ENCODE assay signal across 9 mouse cellular contexts in the genomic region with DNA sequence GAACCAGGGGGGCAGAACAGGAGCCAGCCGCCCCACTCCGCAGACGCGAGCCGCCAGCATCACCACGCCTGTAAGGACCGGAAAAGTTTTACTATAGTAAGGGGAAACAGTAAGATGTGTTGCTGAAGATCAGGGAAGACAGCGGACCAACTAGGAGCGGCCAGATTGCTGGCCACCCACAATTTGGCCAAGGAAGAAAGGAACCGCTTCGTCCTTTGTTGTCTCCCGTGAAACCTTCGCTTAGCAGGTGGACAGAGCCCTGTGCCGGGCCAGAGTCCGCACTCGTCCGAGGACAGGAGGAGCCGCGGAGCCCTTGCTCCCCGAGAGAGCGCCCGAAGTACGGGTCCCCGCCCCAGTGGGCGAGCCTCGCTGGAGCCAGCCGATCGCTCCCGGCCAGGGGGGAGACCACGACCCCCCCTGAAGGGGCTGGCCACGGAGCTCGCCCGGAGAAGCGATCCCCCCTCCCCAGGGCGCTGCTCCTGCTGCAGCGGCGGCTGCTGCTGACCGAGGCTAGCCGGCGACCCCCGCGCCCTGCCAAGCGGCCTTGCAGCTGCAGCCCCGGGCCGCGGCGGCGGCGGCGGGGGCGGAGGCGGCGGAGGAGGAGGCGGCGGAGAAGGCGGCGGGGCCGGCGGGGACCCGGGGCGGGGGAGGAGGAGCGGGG. TPM values are rescaled to one million over a fixed set of nuclear protein-coding genes. Genes with fewer than 3 reads are reported as not detected.
A peak's percentile ranks its signal among the peaks of the same experiment; 100 is the strongest.
DNase-seq lines count a peak whose midpoint lies in the region; ATAC-seq lines count a peak whose summit lies in the region.
"Had no signal": no experiment of that assay in that cellular context is flagged by ENCODE, and none has a peak within 500 bp of the region (broad histone marks: within the 10 kb centered on the region; RNA-seq: fewer than 3 reads in every experiment).

No protein-coding gene starts in this region.

- H3K9me3 ChIP-seq in lung, embryonic 15.5 days = no peaks in the 10 kb centered on the region
- H3K9me3 ChIP-seq in hindbrain, embryonic 10.5 days = no peaks in the 10 kb centered on the region
- H3K9me3 ChIP-seq in limb, embryonic 15.5 days = no peaks in the 10 kb centered on the region

- H3K4me2 ChIP-seq in lung, embryonic 15.5 days = peak overlapping the region; percentile 86
- H3K4me2 ChIP-seq in limb, embryonic 15.5 days = peak overlapping the region; percentile 64

- under 1% methylated on average over 43 of the region's 62 CpGs for WGBS in lung, embryonic 15.5 days
- under 1% methylated on average over 51 of the region's 62 CpGs for WGBS in hindbrain, embryonic 10.5 days
- under 1% methylated on average over 40 of the region's 62 CpGs for WGBS in limb, embryonic 15.5 days

- peaks cover 93% of the 10 kb centered on the region for H3K27me3 ChIP-seq in lung, embryonic 15.5 days
- peaks cover 48% of the 10 kb centered on the region for H3K27me3 ChIP-seq in hindbrain, embryonic 10.5 days (ENCODE audit: insufficient read depth, poor library complexity, severe bottlenecking)
- peaks cover 90% of the 10 kb centered on the region for H3K27me3 ChIP-seq in limb, embryonic 15.5 days

- ATAC-seq in lung, embryonic 15.5 days (ENCODE audit: borderline replicate concordance, extremely low read depth, low FRiP score, low TSS enrichment) = 0 out of 2 replicates have a peak, but pooled peaks have one; percentile 21
- ATAC-seq in limb, embryonic 15.5 days (ENCODE audit: insufficient number of reproducible peaks, low FRiP score, low TSS enrichment, low read depth) = no peak

- 0 out of 2 replicates have a peak overlapping the region, but pooled peaks have one; percentile 19 for H3K9ac ChIP-seq in lung, embryonic 15.5 days
- H3K9ac ChIP-seq in limb, embryonic 15.5 days = no peak overlapping the region

- H3K27ac ChIP-seq in lung, embryonic 15.5 days = no peak overlapping the region
- peak overlapping the region; percentile 99 for H3K27ac ChIP-seq in hindbrain, embryonic 10.5 days
- no peak overlapping the region for H3K27ac ChIP-seq in limb, embryonic 15.5 days
- H3K27ac ChIP-seq: macrophage had no signal

- DNase-seq in adrenal gland, adult 2 months = peak; percentile 19
- DNase-seq in adrenal gland, postnatal 4 days (ENCODE audit: low spot score in 2 of 2) = no peak
- no peak for DNase-seq in lung, postnatal 14 days
- DNase-seq in hindbrain, embryonic 10.5 days (ENCODE audit: low spot score) = peak; percentile 70
- no peak for DNase-seq in c-Kit-positive CD71-positive TER-119-positive erythroid progenitor cells, embryonic 14.5 days (ENCODE audit: low spot score)
- DNase-seq in natural killer cell, adult 2 months (ENCODE audit: low spot score in 2 of 2) = no peak

- H3K4me3 ChIP-seq in lung, embryonic 15.5 days = peak overlapping the region; percentile 48
- H3K4me3 ChIP-seq in hindbrain, embryonic 10.5 days = peak overlapping the region; percentile 84
- peak overlapping the region; percentile 42 for H3K4me3 ChIP-seq in limb, embryonic 15.5 days

- H3K36me3 ChIP-seq in lung, embryonic 15.5 days = no peaks in the 10 kb centered on the region
- peaks cover 40% of the 10 kb centered on the region for H3K36me3 ChIP-seq in hindbrain, embryonic 10.5 days
- H3K36me3 ChIP-seq in limb, embryonic 15.5 days = no peaks in the 10 kb centered on the region

- H3K4me1 ChIP-seq in lung, embryonic 15.5 days = peaks cover 55% of the 10 kb centered on the region
- H3K4me1 ChIP-seq in hindbrain, embryonic 10.5 days (replicated peaks) = 0 out of 2 replicates have a peak, but pooled peaks cover 3% of the 10 kb centered on the region
- peaks cover 50% of the 10 kb centered on the region for H3K4me1 ChIP-seq in limb, embryonic 15.5 days

RNA-seq across cellular contexts. Expression of gene Pou3f3, which starts 0.9 kb away (rescaled TPM):
- total RNA-seq in adrenal gland, adult 2 months (2021) = not detected
- polyA plus RNA-seq in adrenal gland, adult 2 months (2012; rRNA removed) = 0.02 TPM in 2 replicates
- total RNA-seq in adrenal gland, postnatal 4 days (2021) = 1 to 10 TPM in 1 of 2 experiments, under 1 TPM in 1; 0.68 to 6.3 TPM
- 0.32 and 0.39 TPM in 2 replicates for polyA plus RNA-seq in lung, embryonic 15.5 days (2015; fragmentation: Nextera tagmentation; extraction: Ambion mirVana)
- polyA plus RNA-seq in hindbrain, embryonic 10.5 days (2016; fragmentation: Nextera tagmentation; extraction: Ambion mirVana) = 16.8 and 17.8 TPM in 2 replicates
- polyA plus RNA-seq in limb, embryonic 15.5 days (2015; fragmentation: Nextera tagmentation; extraction: Ambion mirVana) = 0.47 and 0.86 TPM in 2 replicates
- polyA plus RNA-seq: macrophage had no signal

Comparison
In these comparisons a context has a peak if more than half of its experiments do, and no peak if none do; other contexts are left out.
1. DNase-seq: peak in adrenal gland, adult 2 months (single experiment) and hindbrain, embryonic 10.5 days (single experiment); none in adrenal gland, postnatal 4 days (0 of 2), lung, postnatal 14 days (single experiment), c-Kit-positive CD71-positive TER-119-positive erythroid progenitor cells, embryonic 14.5 days (single experiment) and natural killer cell, adult 2 months (0 of 2).
2. Peak in every context shown above with its lines, with median percentiles within 50 percentile points of each other: H3K4me3 ChIP-seq.